Mouse (Mus musculus): ENCODE data around the gene Prkar1b.

GRCm38 (mm10) chr5:138997936-138998580, 151.7 kb downstream of the Prkar1b start:
- TF ChIP-seq CTCF (IDR thresholded peaks at IDR 0.05; ENCODE audit: low read depth, low read length) (no peak), POLR2A (IDR thresholded peaks at IDR 0.05; ENCODE audit: extremely low read depth, insufficient read depth, low read length) (no peak)

Measured in liver, adult 2 months (tissue).